Mouse (Mus musculus): ENCODE data around the gene Vps35l. TPM values are rescaled to one million over a fixed set of nuclear protein-coding genes. Genes with fewer than 3 reads are reported as not detected.

Vps35l gene
- total and polyA plus RNA-seq, 2 experiments from 2014 or later: 41.0 to 63.8 TPM

- Histone ChIP-seq H3K9me3 (replicated peaks; ENCODE audit: control insufficient read depth, low read length) (no peaks in the 10 kb centered on the region), H3K27me3 (ENCODE audit: control insufficient read depth, insufficient read depth, low read length) (no peaks in the 10 kb centered on the region), H3K4me1 (ENCODE audit: control insufficient read depth, insufficient read depth) (no peaks in the 10 kb centered on the region), H3K27ac (ENCODE audit: low read depth) (no peak overlapping the region), H3K4me3 (ENCODE audit: low read depth, low read length) (no peak overlapping the region), H3K4me2 (ENCODE audit: low read depth, low read length) (no peak overlapping the region), H3K36me3 (replicated peaks; ENCODE audit: control insufficient read depth, insufficient read depth, low read length) (peaks cover 39% of the 10 kb centered on the region), H3K9ac (replicated peaks; ENCODE audit: low read depth, low read length) (no peak overlapping the region)
- 88% methylated on average over 9 of the region's 9 CpGs for WGBS
- TF ChIP-seq CTCF (IDR thresholded peaks at IDR 0.05; ENCODE audit: low read depth) (no peak), EP300 (IDR thresholded peaks at IDR 0.05; ENCODE audit: low read depth) (no peak)
- DNase-seq (ENCODE audit: low spot score): no peak
- ATAC-seq (ENCODE audit: insufficient read depth, low read depth): no peak
Measured at GRCm38 (mm10) chr7:118723927-118724326, 16.1 kb upstream of the Vps35l start.

GRCm38 (mm10) chr7:118725459-118725858, 14.6 kb upstream of the Vps35l start:
- WGBS: 73% methylated on average over 2 of the region's 2 CpGs

GRCm38 (mm10) chr7:118728846-118729587, 11.0 kb upstream of the Vps35l start:
- no peak overlapping the region for H3K9ac ChIP-seq (replicated peaks; ENCODE audit: low read depth, low read length)
- no peak overlapping the region for H3K4me2 ChIP-seq (ENCODE audit: low read depth, low read length)
- 85% methylated on average over 13 of the region's 13 CpGs for WGBS
- no peaks in the 10 kb centered on the region for H3K9me3 ChIP-seq (replicated peaks; ENCODE audit: control insufficient read depth, low read length)
- no peaks in the 10 kb centered on the region for H3K27me3 ChIP-seq (ENCODE audit: control insufficient read depth, insufficient read depth, low read length)
- no peak for TF ChIP-seq CTCF (IDR thresholded peaks at IDR 0.05; ENCODE audit: low read depth)
- no peak for TF ChIP-seq EP300 (IDR thresholded peaks at IDR 0.05; ENCODE audit: low read depth)
- H3K4me3 ChIP-seq (ENCODE audit: low read depth, low read length): no peak overlapping the region
- H3K27ac ChIP-seq (ENCODE audit: low read depth): no peak overlapping the region
- H3K4me1 ChIP-seq (ENCODE audit: control insufficient read depth, insufficient read depth): no peaks in the 10 kb centered on the region
- peaks cover 52% of the 10 kb centered on the region for H3K36me3 ChIP-seq (replicated peaks; ENCODE audit: control insufficient read depth, insufficient read depth, low read length)
- DNase-seq (ENCODE audit: low spot score): no peak
- no peak for ATAC-seq (ENCODE audit: insufficient read depth, low read depth)

More at GRCm38 (mm10) chr7:118725459-118725858, 14.6 kb upstream of the Vps35l start:
- Histone ChIP-seq H3K4me2 (ENCODE audit: low read depth, low read length) (no peak overlapping the region), H3K36me3 (replicated peaks; ENCODE audit: control insufficient read depth, insufficient read depth, low read length) (peaks cover 47% of the 10 kb centered on the region), H3K27ac (ENCODE audit: low read depth) (no peak overlapping the region), H3K4me3 (ENCODE audit: low read depth, low read length) (no peak overlapping the region), H3K27me3 (ENCODE audit: control insufficient read depth, insufficient read depth, low read length) (no peaks in the 10 kb centered on the region), H3K9ac (replicated peaks; ENCODE audit: low read depth, low read length) (no peak overlapping the region), H3K9me3 (replicated peaks; ENCODE audit: control insufficient read depth, low read length) (no peaks in the 10 kb centered on the region), H3K4me1 (ENCODE audit: control insufficient read depth, insufficient read depth) (no peaks in the 10 kb centered on the region)
- TF ChIP-seq EP300 (IDR thresholded peaks at IDR 0.05; ENCODE audit: low read depth) (no peak), CTCF (IDR thresholded peaks at IDR 0.05; ENCODE audit: low read depth) (no peak)
- DNase-seq (ENCODE audit: low spot score): no peak
- no peak for ATAC-seq (ENCODE audit: insufficient read depth, low read depth)

GRCm38 (mm10) chr7:118731781-118732180, 8.2 kb upstream of the Vps35l start:
- TF ChIP-seq CTCF (IDR thresholded peaks at IDR 0.05; ENCODE audit: low read depth): no peak
- TF ChIP-seq EP300 (IDR thresholded peaks at IDR 0.05; ENCODE audit: low read depth): no peak
- WGBS: 83% methylated on average over 3 of the region's 3 CpGs
- DNase-seq (ENCODE audit: low spot score) (no peak), ATAC-seq (ENCODE audit: insufficient read depth, low read depth) (no peak)
- Histone ChIP-seq H3K36me3 (replicated peaks; ENCODE audit: control insufficient read depth, insufficient read depth, low read length) (peaks cover 37% of the 10 kb centered on the region), H3K9me3 (replicated peaks; ENCODE audit: control insufficient read depth, low read length) (no peaks in the 10 kb centered on the region), H3K4me3 (ENCODE audit: low read depth, low read length) (no peak overlapping the region), H3K4me2 (ENCODE audit: low read depth, low read length) (no peak overlapping the region), H3K9ac (replicated peaks; ENCODE audit: low read depth, low read length) (no peak overlapping the region), H3K27ac (ENCODE audit: low read depth) (no peak overlapping the region), H3K4me1 (ENCODE audit: control insufficient read depth, insufficient read depth) (no peaks in the 10 kb centered on the region), H3K27me3 (ENCODE audit: control insufficient read depth, insufficient read depth, low read length) (no peaks in the 10 kb centered on the region)

GRCm38 (mm10) chr7:118733225-118733624, 6.8 kb upstream of the Vps35l start:
- TF ChIP-seq EP300 (IDR thresholded peaks at IDR 0.05; ENCODE audit: low read depth) (no peak), CTCF (IDR thresholded peaks at IDR 0.05; ENCODE audit: low read depth) (no peak)
- no peaks in the 10 kb centered on the region for H3K9me3 ChIP-seq (replicated peaks; ENCODE audit: control insufficient read depth, low read length)
- no peak overlapping the region for H3K4me2 ChIP-seq (ENCODE audit: low read depth, low read length)
- DNase-seq (ENCODE audit: low spot score) (no peak), ATAC-seq (ENCODE audit: insufficient read depth, low read depth) (no peak)
- H3K4me3 ChIP-seq (ENCODE audit: low read depth, low read length): no peak overlapping the region
- no peaks in the 10 kb centered on the region for H3K4me1 ChIP-seq (ENCODE audit: control insufficient read depth, insufficient read depth)
- peaks cover 33% of the 10 kb centered on the region for H3K36me3 ChIP-seq (replicated peaks; ENCODE audit: control insufficient read depth, insufficient read depth, low read length)
- no peaks in the 10 kb centered on the region for H3K27me3 ChIP-seq (ENCODE audit: control insufficient read depth, insufficient read depth, low read length)
- WGBS: 89% methylated on average over 13 of the region's 13 CpGs
- H3K9ac ChIP-seq (replicated peaks; ENCODE audit: low read depth, low read length): no peak overlapping the region
- no peak overlapping the region for H3K27ac ChIP-seq (ENCODE audit: low read depth)

GRCm38 (mm10) chr7:118738730-118739129, 1.3 kb upstream of the Vps35l start:
- H3K27ac ChIP-seq (ENCODE audit: low read depth): no peak overlapping the region
- H3K9ac ChIP-seq (replicated peaks; ENCODE audit: low read depth, low read length): no peak overlapping the region
- H3K9me3 ChIP-seq (replicated peaks; ENCODE audit: control insufficient read depth, low read length): no peaks in the 10 kb centered on the region
- peaks cover 7% of the 10 kb centered on the region for H3K36me3 ChIP-seq (replicated peaks; ENCODE audit: control insufficient read depth, insufficient read depth, low read length)
- TF ChIP-seq EP300 (IDR thresholded peaks at IDR 0.05; ENCODE audit: low read depth): no peak
- TF ChIP-seq CTCF (IDR thresholded peaks at IDR 0.05; ENCODE audit: low read depth): no peak; the same call in 1 of the 2 replicates
- no peaks in the 10 kb centered on the region for H3K27me3 ChIP-seq (ENCODE audit: control insufficient read depth, insufficient read depth, low read length)
- H3K4me1 ChIP-seq (ENCODE audit: control insufficient read depth, insufficient read depth): peaks cover 9% of the 10 kb centered on the region
- 71% methylated on average over 1 of the region's 1 CpGs for WGBS
- no peak for DNase-seq (ENCODE audit: low spot score)
- no peak overlapping the region for H3K4me3 ChIP-seq (ENCODE audit: low read depth, low read length)
- no peak overlapping the region for H3K4me2 ChIP-seq (ENCODE audit: low read depth, low read length)
- no peak for ATAC-seq (ENCODE audit: insufficient read depth, low read depth)
